Mouse (Mus musculus): ENCODE measurements around the gene Nubpl. TPM values are rescaled to one million over a fixed set of nuclear protein-coding genes. Genes with fewer than 3 reads are reported as not detected.

The Nubpl gene
- polyA plus RNA-seq, 1 experiment from 2014 or later, result 13.8 TPM

DNA sequence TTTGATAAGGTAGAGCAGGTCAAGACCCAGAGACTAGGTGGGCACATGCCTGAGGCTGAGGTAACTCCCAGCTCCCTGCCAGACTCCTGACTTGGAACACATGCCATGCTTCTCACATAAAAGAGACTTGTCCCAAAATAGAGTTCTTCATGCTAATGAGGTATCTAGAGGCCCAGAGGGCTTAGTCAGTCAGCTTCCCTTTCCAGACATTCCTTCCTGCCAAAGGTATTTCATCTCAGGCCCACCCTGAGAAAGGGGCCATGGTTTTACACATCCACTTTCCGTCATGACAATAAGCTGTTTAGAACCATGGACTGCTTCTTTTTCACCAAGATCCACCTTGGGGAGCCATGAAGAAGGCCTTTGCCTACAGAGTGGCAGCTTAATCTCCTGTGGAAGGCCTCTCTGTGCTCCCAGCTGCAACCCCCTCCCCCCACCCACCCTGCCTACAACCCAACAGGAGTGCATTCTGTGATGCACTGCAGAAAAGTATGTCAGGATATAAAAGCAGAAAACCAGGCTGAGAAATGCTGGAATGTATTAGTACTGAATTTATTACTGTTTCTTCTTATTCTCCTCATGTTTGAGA, 88.8 kb downstream of the Nubpl start:
- WGBS, result 61% methylated on average over 1 of the region's 1 CpGs
- no peak overlapping the region for H3K4me3 ChIP-seq (replicated peaks; ENCODE audit: low read depth, low read length)
- H3K4me1 ChIP-seq (replicated peaks; ENCODE audit: insufficient read depth, low read length), result no peaks in the 10 kb centered on the region
- no peaks in the 10 kb centered on the region for H3K27me3 ChIP-seq (ENCODE audit: insufficient read depth, low read length)
- no peak for ATAC-seq (replicated peaks; ENCODE audit: low FRiP score, low read depth)
- H3K9me3 ChIP-seq (replicated peaks; ENCODE audit: low read length), result no peaks in the 10 kb centered on the region
- H3K4me2 ChIP-seq (ENCODE audit: low read length), result no peak overlapping the region
- no peak for DNase-seq (ENCODE audit: low spot score)
- no peak for TF ChIP-seq CTCF (IDR thresholded peaks at IDR 0.05; ENCODE audit: low read depth)
- no peak overlapping the region for H3K9ac ChIP-seq (ENCODE audit: low read depth, low read length)
- H3K27ac ChIP-seq, result no peak overlapping the region
- no peaks in the 10 kb centered on the region for H3K36me3 ChIP-seq (ENCODE audit: insufficient read depth, low read length)

- no peaks in the 10 kb centered on the region for H3K9me3 ChIP-seq (replicated peaks; ENCODE audit: low read length)
- no peak overlapping the region for H3K9ac ChIP-seq (ENCODE audit: low read depth, low read length)
- H3K4me2 ChIP-seq (ENCODE audit: low read length), result no peak overlapping the region
- H3K4me1 ChIP-seq (replicated peaks; ENCODE audit: insufficient read depth, low read length), result no peaks in the 10 kb centered on the region
- ATAC-seq (replicated peaks; ENCODE audit: low FRiP score, low read depth) (no peak), DNase-seq (ENCODE audit: low spot score) (no peak)
- H3K27ac ChIP-seq, result no peak overlapping the region
- WGBS, result 79% methylated on average over 5 of the region's 5 CpGs
- no peak overlapping the region for H3K4me3 ChIP-seq (replicated peaks; ENCODE audit: low read depth, low read length)
- H3K36me3 ChIP-seq (ENCODE audit: insufficient read depth, low read length), result no peaks in the 10 kb centered on the region
- H3K27me3 ChIP-seq (ENCODE audit: insufficient read depth, low read length), result no peaks in the 10 kb centered on the region
- TF ChIP-seq CTCF (IDR thresholded peaks at IDR 0.05; ENCODE audit: low read depth), result no peak
Observed at GRCm38 (mm10) chr12:52186963-52187590, 89.5 kb downstream of the Nubpl start.

GRCm38 (mm10) chr12:52198471-52198870, 100.9 kb downstream of the Nubpl start:
- no peak for DNase-seq (ENCODE audit: low spot score)
- H3K4me2 ChIP-seq (ENCODE audit: low read length), result no peak overlapping the region

DNA sequence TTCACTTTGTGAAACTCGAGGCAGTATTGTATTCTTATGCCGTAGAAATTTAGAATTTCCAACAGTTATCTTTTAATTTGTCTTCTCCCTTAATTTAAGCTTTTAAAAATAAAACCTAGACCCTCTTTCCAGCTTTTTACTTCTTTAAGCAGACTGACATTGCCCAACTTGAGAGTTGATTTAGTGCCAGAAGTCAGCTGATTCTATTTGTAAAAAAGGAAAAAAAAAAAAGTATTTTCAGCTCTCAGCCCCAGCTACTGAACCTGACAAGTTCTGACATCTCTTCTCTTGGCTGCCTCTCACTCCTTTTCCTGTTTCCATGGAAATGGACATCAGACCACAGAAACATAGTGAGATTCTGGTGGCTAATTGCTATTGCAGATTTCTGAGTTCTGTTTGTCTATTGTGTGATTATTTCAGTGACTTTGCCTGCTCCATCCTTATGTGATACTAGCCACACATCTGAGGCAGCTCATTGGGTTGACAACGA, 111.6 kb downstream of the Nubpl start:
- no peak overlapping the region for H3K4me2 ChIP-seq (ENCODE audit: low read length)
- H3K4me1 ChIP-seq (replicated peaks; ENCODE audit: insufficient read depth, low read length), result no peaks in the 10 kb centered on the region
- ATAC-seq (replicated peaks; ENCODE audit: low FRiP score, low read depth), result no peak
- no peaks in the 10 kb centered on the region for H3K9me3 ChIP-seq (replicated peaks; ENCODE audit: low read length)
- peak; percentile 28 for DNase-seq (ENCODE audit: low spot score)
- H3K4me3 ChIP-seq (replicated peaks; ENCODE audit: low read depth, low read length), result no peak overlapping the region
- no peaks in the 10 kb centered on the region for H3K36me3 ChIP-seq (ENCODE audit: insufficient read depth, low read length)
- no peak overlapping the region for H3K9ac ChIP-seq (ENCODE audit: low read depth, low read length)
- WGBS, result 76% methylated on average over 3 of the region's 3 CpGs
- TF ChIP-seq CTCF (IDR thresholded peaks at IDR 0.05; ENCODE audit: low read depth), result no peak
- no peak overlapping the region for H3K27ac ChIP-seq
- H3K27me3 ChIP-seq (ENCODE audit: insufficient read depth, low read length), result no peaks in the 10 kb centered on the region

More at GRCm38 (mm10) chr12:52198471-52198870, 100.9 kb downstream of the Nubpl start:
- 62% methylated on average over 4 of the region's 4 CpGs for WGBS
- no peaks in the 10 kb centered on the region for H3K27me3 ChIP-seq (ENCODE audit: insufficient read depth, low read length)
- no peaks in the 10 kb centered on the region for H3K4me1 ChIP-seq (replicated peaks; ENCODE audit: insufficient read depth, low read length)
- H3K27ac ChIP-seq, result no peak overlapping the region
- no peak for ATAC-seq (replicated peaks; ENCODE audit: low FRiP score, low read depth)
- H3K9me3 ChIP-seq (replicated peaks; ENCODE audit: low read length), result no peaks in the 10 kb centered on the region
- no peak overlapping the region for H3K4me3 ChIP-seq (replicated peaks; ENCODE audit: low read depth, low read length)
- H3K9ac ChIP-seq (ENCODE audit: low read depth, low read length), result no peak overlapping the region
- H3K36me3 ChIP-seq (ENCODE audit: insufficient read depth, low read length), result no peaks in the 10 kb centered on the region
- TF ChIP-seq CTCF (IDR thresholded peaks at IDR 0.05; ENCODE audit: low read depth), result no peak

- H3K36me3 ChIP-seq (ENCODE audit: insufficient read depth, low read length), result no peaks in the 10 kb centered on the region
- no peaks in the 10 kb centered on the region for H3K9me3 ChIP-seq (replicated peaks; ENCODE audit: low read length)
- H3K4me2 ChIP-seq (ENCODE audit: low read length), result no peak overlapping the region
- no peak overlapping the region for H3K9ac ChIP-seq (ENCODE audit: low read depth, low read length)
- H3K27ac ChIP-seq, result no peak overlapping the region
- H3K4me1 ChIP-seq (replicated peaks; ENCODE audit: insufficient read depth, low read length), result no peaks in the 10 kb centered on the region
- DNase-seq (ENCODE audit: low spot score), result no peak
- no peak overlapping the region for H3K4me3 ChIP-seq (replicated peaks; ENCODE audit: low read depth, low read length)
- no peak for TF ChIP-seq CTCF (IDR thresholded peaks at IDR 0.05; ENCODE audit: low read depth)
- no peak for ATAC-seq (replicated peaks; ENCODE audit: low FRiP score, low read depth)
- no peaks in the 10 kb centered on the region for H3K27me3 ChIP-seq (ENCODE audit: insufficient read depth, low read length)
Observed at GRCm38 (mm10) chr12:52211144-52211543, 113.6 kb downstream of the Nubpl start.

GRCm38 (mm10) chr12:52214837-52215236, 117.3 kb downstream of the Nubpl start:
- no peak for ATAC-seq (replicated peaks; ENCODE audit: low FRiP score, low read depth)
- H3K27me3 ChIP-seq (ENCODE audit: insufficient read depth, low read length), result no peaks in the 10 kb centered on the region
- TF ChIP-seq CTCF (IDR thresholded peaks at IDR 0.05; ENCODE audit: low read depth), result no peak
- no peaks in the 10 kb centered on the region for H3K36me3 ChIP-seq (ENCODE audit: insufficient read depth, low read length)
- no peaks in the 10 kb centered on the region for H3K4me1 ChIP-seq (replicated peaks; ENCODE audit: insufficient read depth, low read length)
- WGBS, result 62% methylated on average over 2 of the region's 2 CpGs
- H3K9ac ChIP-seq (ENCODE audit: low read depth, low read length), result no peak overlapping the region
- no peak for DNase-seq (ENCODE audit: low spot score)
- no peak overlapping the region for H3K27ac ChIP-seq
- H3K4me3 ChIP-seq (replicated peaks; ENCODE audit: low read depth, low read length), result no peak overlapping the region
- H3K9me3 ChIP-seq (replicated peaks; ENCODE audit: low read length), result no peaks in the 10 kb centered on the region
- H3K4me2 ChIP-seq (ENCODE audit: low read length), result no peak overlapping the region

All from kidney, postnatal 0 days (tissue).